Mouse (Mus musculus) cerebellum, adult 8-10 months (tissue): ENCODE measurements around the gene Gm9887.
A peak's percentile ranks its signal among the peaks of the same experiment; 100 is the strongest.
"Not testable (repeated sequence)": the region's sequence is repeated elsewhere in the genome, so short reads cannot be mapped to it uniquely, and the experiment has no call there.

Source experiments
- DNase-seq: peaks from one replicate; pipeline ENCODE4 v3.0.0; 2022

The Gm9887 gene

GRCm38 (mm10) chr12:69385542-69386280 is 13.5 kb upstream of the Gm9887 start:
- DNase-seq, result no peak

- no peak for DNase-seq
Observed at GRCm38 (mm10) chr12:69384606-69385005, 12.3 kb upstream of the Gm9887 start.

- DNase-seq, result no peak
Observed at GRCm38 (mm10) chr12:69382880-69383279, 10.6 kb upstream of the Gm9887 start.

GRCm38 (mm10) chr12:69378558-69379454 is 6.5 kb upstream of the Gm9887 start:
- DNase-seq, result no peak

- DNase-seq, result not testable (repeated sequence)
Observed at GRCm38 (mm10) chr12:69377636-69378035, 5.4 kb upstream of the Gm9887 start.

- DNase-seq, result no peak
Observed at GRCm38 (mm10) chr12:69377188-69377587, 4.9 kb upstream of the Gm9887 start.

- no peak for DNase-seq
Observed at GRCm38 (mm10) chr12:69376132-69376531, 3.9 kb upstream of the Gm9887 start.

- DNase-seq, result no peak
Observed at GRCm38 (mm10) chr12:69373850-69374766, 1.9 kb upstream of the Gm9887 start.

GRCm38 (mm10) chr12:69372731-69373331 is 573 bp upstream of the Gm9887 start:
- peak; percentile 43 for DNase-seq

GRCm38 (mm10) chr12:69371421-69371853 is 821 bp downstream of the Gm9887 start:
- DNase-seq, result no peak

GRCm38 (mm10) chr12:69370936-69371335 is 1.3 kb downstream of the Gm9887 start:
- DNase-seq, result no peak

GRCm38 (mm10) chr12:69367557-69367956 is 4.7 kb downstream of the Gm9887 start:
- DNase-seq, result no peak

- no peak for DNase-seq
Observed at GRCm38 (mm10) chr12:69366424-69366823, 5.8 kb downstream of the Gm9887 start.

- DNase-seq, result no peak
Observed at GRCm38 (mm10) chr12:69365757-69366156, 6.5 kb downstream of the Gm9887 start.

- DNase-seq, result peak; percentile 73
Observed at GRCm38 (mm10) chr12:69363899-69364762, 8.1 kb downstream of the Gm9887 start.

- DNase-seq, result not testable (repeated sequence)
Observed at GRCm38 (mm10) chr12:69363110-69363509, 9.1 kb downstream of the Gm9887 start.

- no peak for DNase-seq
Observed at GRCm38 (mm10) chr12:69362388-69362787, 9.9 kb downstream of the Gm9887 start.

GRCm38 (mm10) chr12:69361919-69362318 is 10.3 kb downstream of the Gm9887 start:
- no peak for DNase-seq

GRCm38 (mm10) chr12:69360997-69361899 is 11.0 kb downstream of the Gm9887 start:
- DNase-seq, result peak; percentile 99

GRCm38 (mm10) chr12:69360655-69360996 is 11.6 kb downstream of the Gm9887 start:
- DNase-seq, result peak; percentile 67
